Mouse (Mus musculus): Measurements from ENCODE around the gene Pafah1b3. TPM values are rescaled to one million over a fixed set of nuclear protein-coding genes. Genes with fewer than 3 reads are reported as not detected.

Pafah1b3 gene
- polyA plus RNA-seq, 1 experiment from 2014 or later, result 635 TPM

DNA sequence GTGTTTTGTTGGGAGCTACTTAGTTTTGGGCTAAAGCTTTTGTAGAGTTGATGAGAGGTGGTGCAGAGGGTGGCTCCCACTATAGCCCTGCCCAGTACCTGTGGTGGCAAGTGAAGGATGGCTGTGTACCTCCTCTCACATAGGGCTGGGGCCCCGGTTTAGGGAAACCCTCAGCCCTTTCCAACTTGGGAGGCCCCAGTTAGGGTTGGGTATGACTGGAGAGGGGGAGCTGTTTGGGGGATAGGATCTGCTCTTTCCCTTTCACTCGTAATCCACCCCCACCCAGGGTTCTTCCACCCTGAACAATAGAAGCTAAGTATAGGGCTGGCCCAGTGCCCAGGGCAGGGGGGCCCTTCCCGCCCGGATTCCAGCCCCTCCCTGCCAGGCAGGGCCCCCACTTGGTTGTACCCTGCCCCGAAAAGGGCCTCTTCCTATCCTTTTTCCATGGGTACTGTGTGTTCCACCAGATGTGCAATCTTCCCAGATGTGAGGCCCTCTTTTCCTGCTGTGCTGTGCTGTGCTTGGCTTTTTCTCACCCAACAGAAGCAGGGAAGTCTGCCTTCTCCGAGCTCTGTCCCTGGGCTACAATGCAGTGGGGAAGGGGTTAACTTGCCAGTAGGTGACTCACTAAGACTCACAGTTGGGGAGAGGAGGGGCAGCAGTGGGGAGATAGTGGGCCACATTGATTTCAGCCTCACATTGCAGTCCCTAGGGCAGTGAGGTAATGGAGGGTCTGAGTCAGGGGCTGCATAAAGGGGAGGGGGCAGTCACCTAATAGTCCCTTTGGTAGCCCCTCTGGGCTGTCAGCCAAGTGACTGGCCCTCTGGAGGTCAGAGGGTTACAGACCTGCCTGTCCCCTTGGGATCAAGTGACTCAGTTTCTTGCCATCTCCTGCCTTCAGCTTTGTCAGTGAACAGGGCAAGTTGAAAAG is 17.7 kb downstream of the Pafah1b3 start:
- no peaks in the 10 kb centered on the region for H3K9me3 ChIP-seq (replicated peaks; ENCODE audit: control insufficient read depth, low read length)
- H3K9ac ChIP-seq (ENCODE audit: low read length), result peak overlapping the region; percentile 83
- H3K27me3 ChIP-seq (replicated peaks; ENCODE audit: control insufficient read depth, insufficient read depth, low read length), result no peaks in the 10 kb centered on the region
- H3K4me2 ChIP-seq (ENCODE audit: low read length), result peak overlapping the region; percentile 89
- peak overlapping the region; percentile 99 for H3K27ac ChIP-seq (ENCODE audit: low read depth, low read length)
- WGBS, result 0% methylated on average over 6 of the region's 6 CpGs
- peak overlapping the region; percentile 55 for H3K4me3 ChIP-seq (ENCODE audit: low read depth, low read length)
- DNase-seq (ENCODE audit: low spot score) (peak; percentile 75), ATAC-seq (peak; percentile 1)
- H3K4me1 ChIP-seq (ENCODE audit: control insufficient read depth, insufficient read depth, low read length), result peaks cover 44% of the 10 kb centered on the region
- peaks cover 5% of the 10 kb centered on the region for H3K36me3 ChIP-seq (ENCODE audit: control insufficient read depth, insufficient read depth, low read length)

- ATAC-seq (peak; percentile 60), DNase-seq (ENCODE audit: low spot score) (peak; percentile 96)
- Histone ChIP-seq H3K9me3 (replicated peaks; ENCODE audit: control insufficient read depth, low read length) (no peaks in the 10 kb centered on the region), H3K27me3 (replicated peaks; ENCODE audit: control insufficient read depth, insufficient read depth, low read length) (no peaks in the 10 kb centered on the region), H3K4me3 (ENCODE audit: low read depth, low read length) (peak overlapping the region; percentile 55), H3K4me2 (ENCODE audit: low read length) (peak overlapping the region; percentile 89), H3K4me1 (ENCODE audit: control insufficient read depth, insufficient read depth, low read length) (peaks cover 40% of the 10 kb centered on the region), H3K27ac (ENCODE audit: low read depth, low read length) (peak overlapping the region; percentile 99), H3K9ac (ENCODE audit: low read length) (peak overlapping the region; percentile 83), H3K36me3 (ENCODE audit: control insufficient read depth, insufficient read depth, low read length) (peaks cover 5% of the 10 kb centered on the region; the same call in 1 of the 2 replicates)
- WGBS, result under 1% methylated on average over 43 of the region's 49 CpGs
Observed at GRCm38 (mm10) chr7:25279076-25279860, 18.5 kb downstream of the Pafah1b3 start.

DNA sequence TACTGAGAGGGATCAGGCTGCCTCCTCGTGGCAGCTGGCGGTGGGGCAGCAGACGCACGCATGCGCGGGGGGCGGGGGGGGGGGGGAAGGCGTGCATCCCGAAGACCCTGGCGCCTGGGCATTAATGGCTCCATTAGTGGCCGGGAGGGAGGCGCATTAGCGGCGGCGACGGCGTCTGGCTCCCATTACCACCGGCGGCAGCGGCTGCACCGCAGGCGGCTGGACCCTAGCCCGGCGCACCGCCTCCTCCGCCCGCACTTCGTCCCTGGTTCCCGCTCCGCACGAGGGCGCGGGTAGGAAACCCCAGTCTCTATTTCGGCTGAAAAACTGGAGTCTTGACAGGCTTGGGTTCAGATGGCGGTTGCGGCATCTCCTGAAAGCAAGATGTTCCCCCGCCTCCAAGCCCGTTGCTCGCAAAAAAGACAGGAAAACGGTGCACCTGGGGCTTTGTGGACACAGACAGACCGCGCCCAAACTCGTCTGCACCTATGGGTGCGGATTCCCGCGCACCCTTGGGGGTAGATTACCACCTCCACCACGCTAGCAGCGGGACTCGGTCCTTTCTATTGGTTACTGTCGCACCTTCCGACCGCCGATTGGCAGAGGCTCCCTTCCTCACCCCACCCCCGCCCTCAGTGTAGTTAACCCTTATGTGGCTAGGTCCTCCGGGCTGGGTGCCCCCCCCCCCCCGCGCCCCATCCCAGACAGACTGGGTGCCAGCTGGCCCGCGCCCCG is 19.3 kb downstream of the Pafah1b3 start:
- Histone ChIP-seq H3K9me3 (replicated peaks; ENCODE audit: control insufficient read depth, low read length) (no peaks in the 10 kb centered on the region), H3K4me3 (ENCODE audit: low read depth, low read length) (peak overlapping the region; percentile 55), H3K4me1 (ENCODE audit: control insufficient read depth, insufficient read depth, low read length) (peaks cover 33% of the 10 kb centered on the region), H3K4me2 (ENCODE audit: low read length) (peak overlapping the region; percentile 89), H3K36me3 (ENCODE audit: control insufficient read depth, insufficient read depth, low read length) (peaks cover 13% of the 10 kb centered on the region), H3K9ac (ENCODE audit: low read length) (peak overlapping the region; percentile 83), H3K27me3 (replicated peaks; ENCODE audit: control insufficient read depth, insufficient read depth, low read length) (no peaks in the 10 kb centered on the region), H3K27ac (ENCODE audit: low read depth, low read length) (peak overlapping the region; percentile 99)
- peak; percentile 77 for ATAC-seq
- peak; percentile 96 for DNase-seq (ENCODE audit: low spot score)
- WGBS, result under 1% methylated on average over 51 of the region's 60 CpGs

DNA sequence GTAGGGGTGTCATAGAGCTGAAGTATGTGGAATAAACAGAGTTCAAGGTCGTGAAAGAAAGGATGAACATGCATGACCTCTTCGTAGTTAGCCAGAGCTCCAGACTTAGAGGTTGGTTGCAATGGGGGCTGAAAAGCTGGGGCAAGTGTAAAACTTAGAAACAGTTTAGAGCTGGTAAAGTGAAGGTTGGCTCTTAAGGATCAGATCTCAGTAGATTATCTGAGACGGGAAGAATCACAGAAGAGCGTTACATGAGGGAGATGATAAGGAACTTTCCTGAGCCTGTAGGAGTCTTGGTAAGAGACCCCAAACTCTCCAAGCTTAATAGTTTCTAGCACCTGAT is 19.8 kb downstream of the Pafah1b3 start:
- Histone ChIP-seq H3K27me3 (replicated peaks; ENCODE audit: control insufficient read depth, insufficient read depth, low read length) (no peaks in the 10 kb centered on the region), H3K9ac (ENCODE audit: low read length) (peak overlapping the region; percentile 83), H3K4me2 (ENCODE audit: low read length) (peak overlapping the region; percentile 89), H3K9me3 (replicated peaks; ENCODE audit: control insufficient read depth, low read length) (no peaks in the 10 kb centered on the region), H3K4me3 (ENCODE audit: low read depth, low read length) (peak overlapping the region; percentile 55), H3K36me3 (ENCODE audit: control insufficient read depth, insufficient read depth, low read length) (peaks cover 17% of the 10 kb centered on the region), H3K27ac (ENCODE audit: low read depth, low read length) (peak overlapping the region; percentile 99), H3K4me1 (ENCODE audit: control insufficient read depth, insufficient read depth, low read length) (peaks cover 32% of the 10 kb centered on the region)
- DNase-seq (ENCODE audit: low spot score) (no peak), ATAC-seq (no peak)
- 16% methylated on average over 4 of the region's 4 CpGs for WGBS

DNA sequence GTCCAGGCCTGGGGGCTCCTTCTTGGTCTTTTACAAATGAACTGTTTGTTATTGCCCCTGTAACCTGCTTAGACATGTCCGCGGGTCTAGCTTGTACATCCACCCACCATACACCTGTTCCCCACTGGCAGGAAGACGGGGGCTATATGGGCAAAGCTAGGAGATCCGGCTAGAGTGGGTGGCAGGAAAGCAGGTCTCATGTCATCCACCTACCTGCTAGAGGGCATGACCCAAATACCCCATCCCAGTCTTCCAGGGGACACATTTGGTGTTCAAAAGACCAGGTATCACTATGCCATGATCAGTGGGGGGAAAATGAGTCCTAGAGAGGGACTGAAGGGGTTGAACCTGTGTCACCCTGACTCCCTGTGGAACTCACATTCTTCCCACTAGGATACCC is 20.4 kb downstream of the Pafah1b3 start:
- 95% methylated on average over 4 of the region's 4 CpGs for WGBS
- Histone ChIP-seq H3K27me3 (replicated peaks; ENCODE audit: control insufficient read depth, insufficient read depth, low read length) (no peaks in the 10 kb centered on the region), H3K4me1 (ENCODE audit: control insufficient read depth, insufficient read depth, low read length) (peaks cover 32% of the 10 kb centered on the region), H3K4me2 (ENCODE audit: low read length) (peak overlapping the region; percentile 89), H3K4me3 (ENCODE audit: low read depth, low read length) (peak overlapping the region; percentile 55; the same call in 1 of the 2 replicates), H3K9ac (ENCODE audit: low read length) (peak overlapping the region; percentile 83), H3K36me3 (ENCODE audit: control insufficient read depth, insufficient read depth, low read length) (peaks cover 23% of the 10 kb centered on the region), H3K27ac (ENCODE audit: low read depth, low read length) (peak overlapping the region; percentile 99; the same call in 1 of the 2 replicates), H3K9me3 (replicated peaks; ENCODE audit: control insufficient read depth, low read length) (no peaks in the 10 kb centered on the region)
- no peak for DNase-seq (ENCODE audit: low spot score)
- ATAC-seq, result no peak

GRCm38 (mm10) chr7:25275555-25276298 is 22.1 kb downstream of the Pafah1b3 start:
- Histone ChIP-seq H3K9ac (ENCODE audit: low read length) (peak overlapping the region; percentile 29), H3K4me1 (ENCODE audit: control insufficient read depth, insufficient read depth, low read length) (peaks cover 23% of the 10 kb centered on the region), H3K36me3 (ENCODE audit: control insufficient read depth, insufficient read depth, low read length) (peaks cover 40% of the 10 kb centered on the region), H3K27ac (ENCODE audit: low read depth, low read length) (no peak overlapping the region), H3K9me3 (replicated peaks; ENCODE audit: control insufficient read depth, low read length) (no peaks in the 10 kb centered on the region), H3K4me2 (ENCODE audit: low read length) (no peak overlapping the region), H3K27me3 (replicated peaks; ENCODE audit: control insufficient read depth, insufficient read depth, low read length) (no peaks in the 10 kb centered on the region), H3K4me3 (ENCODE audit: low read depth, low read length) (no peak overlapping the region)
- no peak for DNase-seq (ENCODE audit: low spot score)
- ATAC-seq, result no peak
- WGBS, result 62% methylated on average over 9 of the region's 9 CpGs

- H3K4me1 ChIP-seq (ENCODE audit: control insufficient read depth, insufficient read depth, low read length), result peaks cover 16% of the 10 kb centered on the region
- ATAC-seq, result no peak
- H3K36me3 ChIP-seq (ENCODE audit: control insufficient read depth, insufficient read depth, low read length), result peaks cover 40% of the 10 kb centered on the region
- 93% methylated on average over 3 of the region's 3 CpGs for WGBS
- H3K27ac ChIP-seq (ENCODE audit: low read depth, low read length), result no peak overlapping the region
- H3K4me2 ChIP-seq (ENCODE audit: low read length), result no peak overlapping the region
- no peak for DNase-seq (ENCODE audit: low spot score)
- H3K27me3 ChIP-seq (replicated peaks; ENCODE audit: control insufficient read depth, insufficient read depth, low read length), result no peaks in the 10 kb centered on the region
- no peaks in the 10 kb centered on the region for H3K9me3 ChIP-seq (replicated peaks; ENCODE audit: control insufficient read depth, low read length)
- H3K9ac ChIP-seq (ENCODE audit: low read length), result 0 out of 2 replicates have a peak overlapping the region, but pooled peaks have one; percentile 13
- no peak overlapping the region for H3K4me3 ChIP-seq (ENCODE audit: low read depth, low read length)
Observed at GRCm38 (mm10) chr7:25274996-25275395, 22.8 kb downstream of the Pafah1b3 start.

- H3K4me1 ChIP-seq (ENCODE audit: control insufficient read depth, insufficient read depth, low read length), result peaks cover 14% of the 10 kb centered on the region
- no peak overlapping the region for H3K4me3 ChIP-seq (ENCODE audit: low read depth, low read length)
- no peak overlapping the region for H3K4me2 ChIP-seq (ENCODE audit: low read length)
- H3K27me3 ChIP-seq (replicated peaks; ENCODE audit: control insufficient read depth, insufficient read depth, low read length), result no peaks in the 10 kb centered on the region
- H3K9me3 ChIP-seq (replicated peaks; ENCODE audit: control insufficient read depth, low read length), result no peaks in the 10 kb centered on the region
- H3K27ac ChIP-seq (ENCODE audit: low read depth, low read length), result 0 out of 2 replicates have a peak overlapping the region, but pooled peaks have one; percentile 30
- peaks cover 40% of the 10 kb centered on the region for H3K36me3 ChIP-seq (ENCODE audit: control insufficient read depth, insufficient read depth, low read length)
- DNase-seq (ENCODE audit: low spot score), result no peak
- ATAC-seq, result no peak
- H3K9ac ChIP-seq (ENCODE audit: low read length), result peak overlapping the region; percentile 13; the same call in 1 of the 2 replicates
- WGBS, result 73% methylated on average over 5 of the region's 5 CpGs
Observed at GRCm38 (mm10) chr7:25274571-25274970, 23.2 kb downstream of the Pafah1b3 start.
